Mouse (Mus musculus): ENCODE data around the gene Tnfsf10.

Gene Tnfsf10

GRCm38 (mm10) chr3:27306815-27307214 lies 10.0 kb upstream of the Tnfsf10 start:
- no peak for DNase-seq (ENCODE audit: low spot score)

- DNase-seq (ENCODE audit: low spot score): no peak
Measured at GRCm38 (mm10) chr3:27310973-27311372, 5.9 kb upstream of the Tnfsf10 start.

GRCm38 (mm10) chr3:27311475-27311874 lies 5.4 kb upstream of the Tnfsf10 start:
- DNase-seq (ENCODE audit: low spot score): no peak

GRCm38 (mm10) chr3:27314506-27315164 lies 2.2 kb upstream of the Tnfsf10 start:
- DNase-seq (ENCODE audit: low spot score): peak; percentile 23

GRCm38 (mm10) chr3:27317288-27318024 lies 628 bp downstream of the Tnfsf10 start:
- no peak for DNase-seq (ENCODE audit: low spot score)

GRCm38 (mm10) chr3:27319650-27320049 lies 2.8 kb downstream of the Tnfsf10 start:
- DNase-seq (ENCODE audit: low spot score): no peak

GRCm38 (mm10) chr3:27320613-27321495 lies 4.0 kb downstream of the Tnfsf10 start:
- no peak for DNase-seq (ENCODE audit: low spot score)

GRCm38 (mm10) chr3:27322591-27322990 lies 5.8 kb downstream of the Tnfsf10 start:
- DNase-seq (ENCODE audit: low spot score): no peak

GRCm38 (mm10) chr3:27323551-27323950 lies 6.7 kb downstream of the Tnfsf10 start:
- no peak for DNase-seq (ENCODE audit: low spot score)

- DNase-seq (ENCODE audit: low spot score): no peak
Measured at GRCm38 (mm10) chr3:27326633-27327191, 9.9 kb downstream of the Tnfsf10 start.

GRCm38 (mm10) chr3:27330706-27331105 lies 13.9 kb downstream of the Tnfsf10 start:
- no peak for DNase-seq (ENCODE audit: low spot score)

- DNase-seq (ENCODE audit: low spot score): no peak
Measured at GRCm38 (mm10) chr3:27338437-27338836, 21.6 kb downstream of the Tnfsf10 start.

- DNase-seq (ENCODE audit: low spot score): no peak
Measured at GRCm38 (mm10) chr3:27338887-27339286, 22.1 kb downstream of the Tnfsf10 start.

- no peak for DNase-seq (ENCODE audit: low spot score)
Measured at GRCm38 (mm10) chr3:27340757-27341156, 23.9 kb downstream of the Tnfsf10 start.

GRCm38 (mm10) chr3:27342462-27342861 lies 25.6 kb downstream of the Tnfsf10 start:
- no peak for DNase-seq (ENCODE audit: low spot score)

GRCm38 (mm10) chr3:27345526-27345925 lies 28.7 kb downstream of the Tnfsf10 start:
- peak; percentile 43 for DNase-seq (ENCODE audit: low spot score)

- no peak for DNase-seq (ENCODE audit: low spot score)
Measured at GRCm38 (mm10) chr3:27348462-27348861, 31.6 kb downstream of the Tnfsf10 start.

- no peak for DNase-seq (ENCODE audit: low spot score)
Measured at GRCm38 (mm10) chr3:27351105-27351504, 34.3 kb downstream of the Tnfsf10 start.

- no peak for DNase-seq (ENCODE audit: low spot score)
Measured at GRCm38 (mm10) chr3:27359100-27359720, 42.4 kb downstream of the Tnfsf10 start.

GRCm38 (mm10) chr3:27370125-27370524 lies 53.3 kb downstream of the Tnfsf10 start:
- no peak for DNase-seq (ENCODE audit: low spot score)

- no peak for DNase-seq (ENCODE audit: low spot score)
Measured at GRCm38 (mm10) chr3:27370582-27371275, 53.9 kb downstream of the Tnfsf10 start.
